Mouse (Mus musculus): ENCODE measurements around the gene Uqcc1. TPM values are rescaled to one million over a fixed set of nuclear protein-coding genes. Genes with fewer than 3 reads are reported as not detected.

The Uqcc1 gene
- polyA plus RNA-seq (2015; fragmentation: Nextera tagmentation; extraction: Ambion mirVana) = 29.3 and 31.7 TPM in 2 replicates

DNA sequence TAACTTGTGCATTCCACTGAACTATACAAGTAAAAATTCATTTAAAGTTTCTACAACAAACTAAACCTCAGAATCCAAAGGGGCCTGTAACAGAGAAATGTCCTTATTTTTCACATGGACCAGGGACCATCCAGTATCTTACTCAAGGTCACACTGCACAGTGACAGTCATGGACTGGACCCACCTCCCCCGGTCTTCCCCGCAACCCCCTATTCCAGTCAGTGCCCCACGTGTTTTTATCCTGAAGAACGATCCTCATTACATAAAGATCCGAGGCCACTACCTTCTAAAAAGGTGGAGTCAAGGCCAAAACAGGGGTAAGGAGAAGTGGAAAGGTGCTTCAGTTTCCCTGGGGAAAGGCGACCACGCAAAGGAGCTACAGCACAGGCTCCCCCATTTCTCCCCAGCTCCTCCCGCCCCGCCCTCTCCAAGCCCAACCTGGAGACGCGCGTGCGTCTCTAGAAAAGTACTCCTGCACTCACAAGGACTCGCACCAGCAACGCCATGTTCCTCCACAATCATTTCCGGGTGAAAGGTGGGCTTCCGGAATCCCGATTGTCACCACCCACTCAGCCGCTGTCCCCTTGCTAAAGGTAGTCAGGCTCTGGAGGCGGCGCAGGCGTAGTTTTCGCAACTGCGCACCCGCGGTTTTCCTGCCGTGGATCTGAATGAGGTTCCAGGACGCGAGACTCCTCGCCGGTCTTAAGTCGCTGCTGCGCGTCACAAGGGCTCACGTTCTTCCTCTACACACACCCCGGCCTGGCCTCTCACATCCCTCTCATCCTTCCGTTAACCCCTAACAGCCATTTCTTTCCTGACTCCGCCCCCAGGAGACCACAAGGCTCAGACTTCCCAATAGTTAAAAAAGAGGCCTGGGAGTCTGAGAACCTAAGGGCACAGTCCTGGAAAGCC, at the start of gene Uqcc1:
Gene Uqcc1, minus strand, starts transcription at position 780 of the 912 bp plus-strand sequence.
- Histone ChIP-seq H3K9ac (replicated peaks) (peak within 1 kb of the TSS; percentile 73), H3K36me3 (replicated peaks; ENCODE audit: insufficient read depth, low read length) (no peaks in the 10 kb centered on the region), H3K4me2 (ENCODE audit: low read depth, low read length) (peak within 1 kb of the TSS; percentile 79), H3K9me3 (ENCODE audit: low read length) (no peaks in the 10 kb centered on the region), H3K27me3 (ENCODE audit: insufficient read depth, low read length) (no peaks in the 10 kb centered on the region), H3K4me3 (ENCODE audit: low read depth, low read length) (peak within 1 kb of the TSS; percentile 60), H3K4me1 (ENCODE audit: insufficient read depth) (peaks cover 18% of the 10 kb centered on the region), H3K27ac (ENCODE audit: low read depth) (peak within 1 kb of the TSS; percentile 86)
- no peak for TF ChIP-seq CTCF (IDR thresholded peaks at IDR 0.05; ENCODE audit: low read depth)
- TF ChIP-seq EP300 (IDR thresholded peaks at IDR 0.05; ENCODE audit: low read depth) = 0 out of 2 replicates have a peak, but pooled peaks have one; percentile 47
- ATAC-seq (peak; percentile 96), DNase-seq (peak; percentile 91)
- 1% methylated on average over 38 of the region's 38 CpGs for WGBS (ENCODE audit: insufficient replicate concordance)

DNA sequence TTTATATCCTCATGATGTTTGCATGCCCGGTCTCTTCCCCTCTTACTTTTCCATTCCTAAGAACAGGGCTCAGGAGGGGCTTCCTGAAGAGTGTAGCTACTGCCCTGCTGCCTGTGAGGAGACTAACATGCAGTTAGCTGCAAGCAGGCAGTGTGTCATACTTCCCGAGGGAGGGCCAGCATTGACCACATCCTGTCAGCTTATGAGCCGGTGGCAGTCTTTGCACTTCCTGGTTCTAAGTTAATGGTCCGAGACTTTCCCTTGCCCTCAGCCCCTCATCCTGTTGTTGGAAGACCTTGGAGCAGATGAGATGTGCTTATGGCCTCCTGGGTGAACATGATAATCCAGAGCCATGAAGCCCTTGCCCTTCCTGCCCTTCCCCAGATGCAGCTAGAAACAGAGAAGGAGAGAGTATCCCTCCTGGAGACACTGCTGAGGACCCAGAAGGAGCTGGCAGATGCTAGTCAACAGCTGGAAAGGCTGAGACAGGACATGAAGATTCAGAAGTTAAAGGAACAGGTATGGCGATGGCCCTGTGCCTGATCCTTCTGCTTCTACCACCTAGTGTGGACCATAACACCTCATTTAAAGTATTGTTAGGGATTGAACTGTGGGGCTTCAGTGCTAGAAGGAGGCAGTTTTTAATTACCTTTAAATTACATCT, 49.4 kb upstream of the Uqcc1 start:
- H3K9me3 ChIP-seq (ENCODE audit: low read length) = no peaks in the 10 kb centered on the region
- H3K4me2 ChIP-seq (ENCODE audit: low read depth, low read length) = peak overlapping the region; percentile 59
- peak overlapping the region; percentile 25; the same call in 1 of the 2 replicates for H3K4me3 ChIP-seq (ENCODE audit: low read depth, low read length)
- 39% methylated on average over 5 of the region's 5 CpGs for WGBS (ENCODE audit: insufficient replicate concordance)
- H3K27me3 ChIP-seq (ENCODE audit: insufficient read depth, low read length) = no peaks in the 10 kb centered on the region
- peak overlapping the region; percentile 72 for H3K27ac ChIP-seq (ENCODE audit: low read depth)
- TF ChIP-seq CTCF (IDR thresholded peaks at IDR 0.05; ENCODE audit: low read depth) (no peak), EP300 (IDR thresholded peaks at IDR 0.05; ENCODE audit: low read depth) (no peak)
- no peak overlapping the region for H3K9ac ChIP-seq (replicated peaks)
- H3K4me1 ChIP-seq (ENCODE audit: insufficient read depth) = no peaks in the 10 kb centered on the region
- H3K36me3 ChIP-seq (replicated peaks; ENCODE audit: insufficient read depth, low read length) = peaks cover 50% of the 10 kb centered on the region
- DNase-seq (peak; percentile 65), ATAC-seq (peak; percentile 81)

DNA sequence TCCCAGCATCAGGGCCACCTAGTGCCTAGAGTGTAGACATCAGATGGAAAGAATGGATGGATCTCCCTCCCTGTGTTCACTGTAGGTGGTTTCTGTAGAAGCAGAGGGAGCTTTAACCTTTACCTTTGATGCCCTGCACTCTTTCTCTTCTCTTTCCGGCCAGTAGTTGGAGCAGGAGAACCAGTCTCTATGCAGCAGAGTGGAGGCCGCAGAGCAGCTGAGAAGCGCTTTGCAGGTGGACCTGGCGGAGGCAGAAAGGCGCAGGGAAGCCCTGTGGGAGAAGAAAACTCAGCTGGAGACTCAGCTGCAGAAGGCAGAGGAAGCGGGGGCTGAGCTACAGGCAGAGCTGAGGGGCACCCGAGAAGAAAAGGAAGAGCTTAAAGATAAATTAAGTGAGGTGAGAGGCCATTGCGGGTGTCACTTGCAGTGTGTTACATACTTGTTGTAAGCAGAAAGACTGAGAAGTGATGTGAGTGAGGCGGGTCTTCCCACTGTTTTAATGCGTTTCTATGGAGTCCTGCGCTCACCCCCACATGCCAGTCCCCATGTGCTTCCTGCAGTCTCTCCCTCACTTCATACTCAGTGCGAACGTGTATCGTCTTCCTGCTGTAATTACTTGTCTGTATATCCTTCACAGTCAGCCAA, 44.1 kb upstream of the Uqcc1 start:
- 76% methylated on average over 14 of the region's 14 CpGs for WGBS (ENCODE audit: insufficient replicate concordance)
- 0 out of 2 replicates have a peak overlapping the region, but pooled peaks have one; percentile 31 for H3K27ac ChIP-seq (ENCODE audit: low read depth)
- DNase-seq (peak; percentile 35), ATAC-seq (peak; percentile 19; the same call in 1 of the 2 replicates)
- H3K9ac ChIP-seq (replicated peaks) = no peak overlapping the region
- TF ChIP-seq EP300 (IDR thresholded peaks at IDR 0.05; ENCODE audit: low read depth) (no peak), CTCF (IDR thresholded peaks at IDR 0.05; ENCODE audit: low read depth) (peak; percentile 44)
- peaks cover 52% of the 10 kb centered on the region for H3K36me3 ChIP-seq (replicated peaks; ENCODE audit: insufficient read depth, low read length)
- H3K4me3 ChIP-seq (ENCODE audit: low read depth, low read length) = no peak overlapping the region
- H3K27me3 ChIP-seq (ENCODE audit: insufficient read depth, low read length) = no peaks in the 10 kb centered on the region
- no peaks in the 10 kb centered on the region for H3K9me3 ChIP-seq (ENCODE audit: low read length)
- H3K4me2 ChIP-seq (ENCODE audit: low read depth, low read length) = no peak overlapping the region
- no peaks in the 10 kb centered on the region for H3K4me1 ChIP-seq (ENCODE audit: insufficient read depth)

DNA sequence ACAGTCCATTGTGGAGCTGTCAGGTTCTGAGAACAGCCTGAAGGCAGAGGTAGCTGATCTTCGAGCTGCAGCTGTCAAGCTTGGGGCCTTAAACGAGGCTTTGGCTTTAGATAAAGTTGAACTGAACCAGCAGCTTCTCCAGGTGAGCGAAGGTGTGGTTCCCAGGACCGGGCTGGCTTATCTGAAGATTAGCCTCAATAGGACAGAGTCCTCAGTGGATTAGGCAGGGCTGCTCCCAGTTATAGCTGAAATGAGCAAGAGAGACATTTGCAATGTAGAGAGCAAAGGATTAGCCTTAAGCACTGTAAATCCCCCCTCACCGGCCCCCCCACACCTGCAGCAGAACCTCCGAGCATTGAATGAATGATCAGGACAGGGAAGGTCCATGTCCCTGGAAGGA, 43.2 kb upstream of the Uqcc1 start:
- Histone ChIP-seq H3K4me2 (ENCODE audit: low read depth, low read length) (no peak overlapping the region), H3K27ac (ENCODE audit: low read depth) (no peak overlapping the region), H3K9me3 (ENCODE audit: low read length) (no peaks in the 10 kb centered on the region), H3K9ac (replicated peaks) (no peak overlapping the region), H3K4me1 (ENCODE audit: insufficient read depth) (no peaks in the 10 kb centered on the region), H3K4me3 (ENCODE audit: low read depth, low read length) (no peak overlapping the region), H3K27me3 (ENCODE audit: insufficient read depth, low read length) (no peaks in the 10 kb centered on the region), H3K36me3 (replicated peaks; ENCODE audit: insufficient read depth, low read length) (peaks cover 60% of the 10 kb centered on the region)
- TF ChIP-seq EP300 (IDR thresholded peaks at IDR 0.05; ENCODE audit: low read depth) (no peak), CTCF (IDR thresholded peaks at IDR 0.05; ENCODE audit: low read depth) (no peak)
- WGBS (ENCODE audit: insufficient replicate concordance) = 73% methylated on average over 6 of the region's 6 CpGs
- ATAC-seq (no peak), DNase-seq (no peak)

DNA sequence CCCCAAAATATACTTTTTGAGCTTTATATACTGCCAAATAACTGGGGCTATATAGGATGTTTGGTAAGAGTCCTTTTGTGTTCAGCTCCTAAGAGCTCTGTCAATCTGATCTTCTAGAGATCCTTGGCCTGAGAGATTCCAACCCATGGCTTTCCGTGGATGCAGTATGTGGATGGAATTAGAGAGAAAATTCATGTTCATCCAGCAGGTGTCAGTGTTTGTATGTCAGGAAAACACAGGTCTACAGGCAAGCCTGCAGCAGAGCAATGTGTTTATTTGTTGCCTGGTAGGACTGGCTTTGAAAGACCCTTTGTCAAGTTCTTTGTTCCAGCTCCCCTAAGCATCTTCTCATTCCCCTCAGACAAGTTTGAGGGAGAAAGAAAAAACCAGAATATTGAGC, 32.9 kb upstream of the Uqcc1 start:
- DNase-seq (no peak), ATAC-seq (no peak)
- TF ChIP-seq EP300 (IDR thresholded peaks at IDR 0.05; ENCODE audit: low read depth) (no peak), CTCF (IDR thresholded peaks at IDR 0.05; ENCODE audit: low read depth) (peak; percentile 73)
- H3K36me3 ChIP-seq (replicated peaks; ENCODE audit: insufficient read depth, low read length) = peaks cover 40% of the 10 kb centered on the region
- no peak overlapping the region for H3K4me3 ChIP-seq (ENCODE audit: low read depth, low read length)
- 63% methylated on average over 1 of the region's 1 CpGs for WGBS (ENCODE audit: insufficient replicate concordance)
- no peak overlapping the region for H3K9ac ChIP-seq (replicated peaks)
- no peak overlapping the region for H3K4me2 ChIP-seq (ENCODE audit: low read depth, low read length)
- no peaks in the 10 kb centered on the region for H3K9me3 ChIP-seq (ENCODE audit: low read length)
- no peak overlapping the region for H3K27ac ChIP-seq (ENCODE audit: low read depth)
- no peaks in the 10 kb centered on the region for H3K4me1 ChIP-seq (ENCODE audit: insufficient read depth)
- no peaks in the 10 kb centered on the region for H3K27me3 ChIP-seq (ENCODE audit: insufficient read depth, low read length)

All from liver, postnatal 0 days (tissue).